Mouse (Mus musculus) layer of hippocampus, adult 8-10 months (tissue): ENCODE data around the gene Hspa14. TPM values are rescaled to one million over a fixed set of nuclear protein-coding genes. Genes with fewer than 3 reads are reported as not detected.
A peak's percentile ranks its signal among the peaks of the same experiment; 100 is the strongest.

Experiments
- DNase-seq, 2 experiments: peaks; one replicate each; pipeline ENCODE4 v3.0.0; 2022; ENCODE audit warnings: low spot score in 2 of 2
- total RNA-seq, 4 experiments: library from RNA; stranded (reverse); gene quantifications; 2 replicates each; pipeline ENCODE4 v1.2.4; 2022

The Hspa14 gene
- total RNA-seq: 10 to 100 TPM; 47.6 to 56.3 (median 53.0) TPM

- peak; percentile 98 to 99 for DNase-seq
These were observed at the start of gene Hspa14, which contains the start of the genes Gm45902 and Cdnf for GRCm38 (mm10) chr2:3512552-3513454. Gene Hspa14 (minus strand): TSS chr2:3512814. Gene Gm45902 (minus strand): TSS chr2:3512790. Gene Cdnf (plus strand): TSS chr2:3513030.

- peak in 1 of 2 experiments; percentile 52 for DNase-seq
These were observed 34.0 kb upstream of the Hspa14 start for GRCm38 (mm10) chr2:3546588-3546987.

GRCm38 (mm10) chr2:3546055-3546454, 33.4 kb upstream of the Hspa14 start:
- no peak for DNase-seq

- no peak for DNase-seq
These were observed 28.9 kb upstream of the Hspa14 start for GRCm38 (mm10) chr2:3541307-3542079.

- DNase-seq: no peak
These were observed 13.7 kb upstream of the Hspa14 start for GRCm38 (mm10) chr2:3526288-3526687.

GRCm38 (mm10) chr2:3522558-3522957, 9.9 kb upstream of the Hspa14 start:
- no peak for DNase-seq

GRCm38 (mm10) chr2:3512076-3512475, 538 bp downstream of the Hspa14 start:
- DNase-seq: peak; percentile 9 to 13

GRCm38 (mm10) chr2:3500886-3501285, 11.7 kb downstream of the Hspa14 start:
- DNase-seq: no peak

- DNase-seq: no peak
These were observed 13.1 kb downstream of the Hspa14 start for GRCm38 (mm10) chr2:3499543-3499942.

GRCm38 (mm10) chr2:3493833-3494409, 18.7 kb downstream of the Hspa14 start:
- DNase-seq: no peak

GRCm38 (mm10) chr2:3489816-3490215, 22.8 kb downstream of the Hspa14 start:
- DNase-seq: no peak

GRCm38 (mm10) chr2:3480239-3480638, 32.4 kb downstream of the Hspa14 start:
- DNase-seq: no peak

GRCm38 (mm10) chr2:3475746-3476251, 36.8 kb downstream of the Hspa14 start:
- DNase-seq: no peak

- peak; percentile 89 to 93 for DNase-seq
These were observed 37.7 kb downstream of the Hspa14 start, which contains the start of gene Suv39h2 for GRCm38 (mm10) chr2:3474861-3475283. Gene Suv39h2 (minus strand): TSS chr2:3475031.

GRCm38 (mm10) chr2:3474361-3474805, 38.2 kb downstream of the Hspa14 start:
- DNase-seq: peak; percentile 27 to 54

GRCm38 (mm10) chr2:3473891-3474290, 38.7 kb downstream of the Hspa14 start:
- no peak for DNase-seq

- DNase-seq: no peak
These were observed 56.0 kb downstream of the Hspa14 start for GRCm38 (mm10) chr2:3456590-3456989.

GRCm38 (mm10) chr2:3453096-3453495, 59.5 kb downstream of the Hspa14 start:
- no peak for DNase-seq

GRCm38 (mm10) chr2:3449431-3449830, 63.2 kb downstream of the Hspa14 start:
- peak; percentile 24 to 35 for DNase-seq

- DNase-seq: no peak
These were observed 66.6 kb downstream of the Hspa14 start for GRCm38 (mm10) chr2:3445984-3446383.

- DNase-seq: peak; percentile 32 to 44
These were observed 68.4 kb downstream of the Hspa14 start for GRCm38 (mm10) chr2:3444206-3444605.
